Mouse (Mus musculus): ENCODE measurements at regions not wholly inside any gene's neighbourhood (a gene's known extent, or its start where the extent isn't known, plus 50 kb on each side); places are given as distances from the start of the nearest gene placed in this dataset.
A peak's percentile ranks its signal among the peaks of the same experiment; 100 is the strongest.

DNA sequence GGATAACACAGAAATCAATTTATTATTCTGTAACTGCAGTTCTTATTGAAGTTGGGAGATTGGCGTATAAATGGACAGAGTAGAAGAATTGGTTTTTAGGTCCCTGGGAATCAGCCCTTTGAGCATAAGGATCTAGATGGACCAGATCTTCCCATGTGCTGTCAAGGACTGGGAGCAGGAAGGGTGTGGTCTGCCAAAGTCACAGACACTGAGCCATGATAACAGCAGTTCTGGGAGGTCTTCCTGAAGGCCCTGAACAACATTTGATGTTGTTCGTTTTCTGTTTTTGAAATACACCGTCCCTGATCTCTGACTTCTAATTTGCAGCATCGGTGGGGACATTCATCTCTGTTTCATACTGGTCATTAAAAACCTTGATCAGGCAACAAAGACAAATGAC, 147.6 kb upstream of the Krr1 start:
- ATAC-seq (ENCODE audit: low TSS enrichment): no peak

DNA sequence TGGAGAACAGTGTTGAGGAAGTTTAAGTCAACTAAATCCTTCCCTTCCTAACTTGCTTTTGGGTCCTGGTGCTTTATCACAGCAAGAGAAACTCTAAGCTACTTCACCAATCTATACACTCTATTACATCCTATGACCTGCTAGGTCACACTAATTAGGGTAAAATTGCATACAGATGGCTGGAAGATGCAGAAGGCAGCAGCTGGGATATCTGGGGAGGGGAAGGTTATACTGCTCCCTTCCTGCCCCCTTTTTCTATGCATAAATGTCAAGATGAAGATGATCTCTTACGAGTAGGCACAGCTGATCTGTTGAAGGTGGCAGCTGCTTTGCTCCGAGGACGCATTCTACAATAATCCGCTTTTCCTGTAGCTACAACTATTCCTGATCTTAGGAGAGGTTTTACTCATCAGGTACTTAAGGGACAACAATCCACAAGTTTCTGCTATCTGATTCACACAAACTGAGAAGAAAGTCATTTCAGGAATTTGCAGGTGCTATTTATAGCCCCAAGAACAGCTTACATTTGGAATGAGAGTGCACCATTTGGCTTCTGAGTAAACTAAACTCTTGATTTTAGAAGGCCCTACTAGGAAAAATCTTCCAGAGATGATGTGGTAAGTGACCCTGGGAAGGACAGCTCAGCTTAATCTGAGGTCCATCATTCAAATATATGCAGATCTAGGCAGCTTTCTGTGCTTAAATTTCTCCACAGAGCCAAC, 146.3 kb upstream of the Krr1 start:
- ATAC-seq (ENCODE audit: low TSS enrichment): peak; percentile 64

DNA sequence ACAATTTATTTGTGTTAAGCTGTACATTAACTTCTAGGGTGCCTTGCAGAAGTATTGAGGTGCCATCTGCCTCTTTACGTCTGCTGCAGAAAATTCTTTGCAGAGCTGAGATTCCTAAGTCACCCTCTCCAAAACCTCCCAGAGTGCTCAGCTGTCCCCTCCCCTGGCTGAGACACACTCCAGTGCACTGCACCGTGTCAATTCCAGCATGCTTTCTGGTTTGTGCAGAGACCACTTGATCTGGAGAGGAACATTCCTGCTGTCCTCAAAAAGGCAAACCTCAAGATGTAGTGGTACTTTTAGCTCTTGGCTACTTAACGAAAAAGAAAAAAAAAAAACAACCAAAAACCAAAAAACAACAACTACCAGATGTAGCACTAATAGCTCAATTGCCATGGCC, 145.2 kb upstream of the Krr1 start:
- no peak for ATAC-seq (ENCODE audit: low TSS enrichment)

DNA sequence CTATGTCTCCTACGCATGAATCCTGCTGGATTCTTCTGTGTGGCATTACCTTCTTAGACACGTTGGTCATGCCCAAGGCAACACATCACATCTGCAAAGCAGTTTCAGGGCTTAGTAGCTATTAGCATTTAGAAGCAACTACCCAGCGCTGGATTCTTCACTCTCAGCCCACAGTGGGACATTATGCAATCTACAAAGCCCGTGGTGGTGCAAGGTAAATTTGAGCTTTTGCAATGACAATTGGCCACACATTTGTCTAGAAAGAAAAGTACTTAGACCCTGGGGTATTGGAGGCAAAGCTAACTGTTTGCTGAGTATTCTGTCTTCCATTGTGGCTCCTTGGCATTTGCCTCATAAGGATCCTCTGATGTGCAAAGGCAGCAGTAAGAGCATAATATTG, 144.5 kb upstream of the Krr1 start:
- ATAC-seq (ENCODE audit: low TSS enrichment): no peak

DNA sequence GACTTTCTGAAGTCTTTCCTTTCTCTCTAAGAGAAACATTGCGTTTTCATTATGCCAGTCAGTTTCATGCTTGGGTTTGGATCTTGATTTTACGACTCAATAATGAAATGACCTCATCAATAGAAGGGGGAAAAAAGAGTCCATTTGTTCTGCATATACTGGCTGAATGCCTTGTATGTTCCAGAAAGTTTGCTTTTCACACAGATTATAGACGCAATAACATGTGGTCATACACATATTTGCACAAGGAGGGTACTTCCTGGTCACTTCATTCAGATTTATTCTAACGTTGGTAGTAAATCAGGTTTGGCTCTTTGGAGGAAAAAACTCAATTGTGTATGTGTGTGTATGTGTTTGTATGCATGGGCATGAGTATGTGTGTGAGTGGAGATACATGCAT, 143.9 kb upstream of the Krr1 start:
- ATAC-seq (ENCODE audit: low TSS enrichment): no peak

DNA sequence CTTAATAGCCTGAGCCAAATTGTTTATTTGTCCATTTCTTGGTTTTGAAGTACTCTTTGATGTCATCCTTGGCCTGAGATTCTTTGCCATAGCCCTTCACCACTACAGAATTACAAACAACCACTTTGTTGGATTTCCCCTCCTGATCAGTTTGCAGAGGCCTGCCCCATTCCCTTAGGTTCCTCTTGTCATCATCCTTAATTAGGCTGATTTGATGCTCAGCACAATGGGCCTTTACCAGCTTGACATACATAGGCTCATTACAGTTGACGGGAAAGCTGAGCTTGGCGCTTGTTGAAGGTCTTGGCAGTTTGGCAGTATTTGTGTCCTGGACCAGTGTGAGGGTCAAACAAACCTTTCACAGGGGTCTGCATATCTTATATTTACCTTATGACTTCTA, 143.2 kb upstream of the Krr1 start:
- ATAC-seq (ENCODE audit: low TSS enrichment): no peak

DNA sequence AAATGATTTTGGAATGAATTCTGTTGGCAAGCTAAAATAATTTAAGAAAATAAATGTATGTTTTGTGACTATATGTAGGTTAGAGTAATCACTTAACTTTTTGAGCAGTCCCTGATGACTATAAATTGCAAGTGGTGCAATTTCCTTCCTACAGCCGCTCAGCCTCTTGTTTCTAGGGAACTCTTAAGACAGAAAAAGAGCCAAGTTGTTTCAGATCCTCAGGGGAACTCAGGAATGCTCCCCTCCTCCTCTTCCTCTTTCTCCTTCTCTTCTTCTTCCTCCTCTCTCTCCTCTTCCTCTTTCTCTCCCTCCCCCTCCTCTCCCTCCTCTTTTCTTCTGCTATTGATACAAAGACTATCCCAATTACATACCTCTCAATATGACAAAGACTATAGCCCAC, 141.4 kb upstream of the Krr1 start:
- no peak for ATAC-seq (ENCODE audit: low TSS enrichment)

DNA sequence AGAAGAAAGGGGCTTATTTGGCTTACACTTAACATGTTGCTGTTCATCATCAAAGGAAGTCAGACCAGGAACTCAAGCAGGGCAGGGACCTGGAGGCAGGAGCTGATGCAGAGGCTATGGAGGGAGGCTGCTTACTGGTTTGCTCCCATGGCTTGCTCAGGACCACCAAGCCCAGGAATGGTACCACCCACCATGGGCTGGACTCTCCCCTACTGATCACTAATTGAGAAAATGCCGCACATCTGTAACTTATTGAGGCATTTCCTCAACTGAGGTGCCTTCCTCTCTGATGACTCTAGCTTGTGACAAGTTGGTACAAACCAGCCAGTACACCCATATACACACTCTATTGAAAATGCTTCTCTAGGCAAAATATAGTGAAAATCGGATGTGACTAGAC, 138.9 kb upstream of the Krr1 start:
- no peak for ATAC-seq (ENCODE audit: low TSS enrichment)

DNA sequence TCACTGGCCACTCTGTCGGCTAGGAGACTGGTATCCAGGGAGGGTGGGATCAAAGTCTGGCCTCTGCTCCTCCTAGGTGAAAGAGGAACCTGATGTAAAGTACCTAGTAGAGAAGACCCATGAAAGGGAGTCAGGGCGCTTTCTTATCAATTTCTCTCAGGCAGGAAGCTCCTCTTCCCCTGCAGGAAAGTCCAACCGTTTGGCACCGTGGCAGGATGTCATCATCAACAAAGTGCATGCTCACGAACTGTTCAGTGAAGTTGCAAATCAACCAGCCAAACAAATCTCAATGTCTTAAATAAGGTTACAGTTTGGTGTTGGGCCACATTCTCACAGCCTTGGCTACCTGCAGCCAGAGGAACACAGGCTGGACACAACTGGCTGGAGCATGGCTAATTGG, 138.2 kb upstream of the Krr1 start:
- no peak for ATAC-seq (ENCODE audit: low TSS enrichment)

DNA sequence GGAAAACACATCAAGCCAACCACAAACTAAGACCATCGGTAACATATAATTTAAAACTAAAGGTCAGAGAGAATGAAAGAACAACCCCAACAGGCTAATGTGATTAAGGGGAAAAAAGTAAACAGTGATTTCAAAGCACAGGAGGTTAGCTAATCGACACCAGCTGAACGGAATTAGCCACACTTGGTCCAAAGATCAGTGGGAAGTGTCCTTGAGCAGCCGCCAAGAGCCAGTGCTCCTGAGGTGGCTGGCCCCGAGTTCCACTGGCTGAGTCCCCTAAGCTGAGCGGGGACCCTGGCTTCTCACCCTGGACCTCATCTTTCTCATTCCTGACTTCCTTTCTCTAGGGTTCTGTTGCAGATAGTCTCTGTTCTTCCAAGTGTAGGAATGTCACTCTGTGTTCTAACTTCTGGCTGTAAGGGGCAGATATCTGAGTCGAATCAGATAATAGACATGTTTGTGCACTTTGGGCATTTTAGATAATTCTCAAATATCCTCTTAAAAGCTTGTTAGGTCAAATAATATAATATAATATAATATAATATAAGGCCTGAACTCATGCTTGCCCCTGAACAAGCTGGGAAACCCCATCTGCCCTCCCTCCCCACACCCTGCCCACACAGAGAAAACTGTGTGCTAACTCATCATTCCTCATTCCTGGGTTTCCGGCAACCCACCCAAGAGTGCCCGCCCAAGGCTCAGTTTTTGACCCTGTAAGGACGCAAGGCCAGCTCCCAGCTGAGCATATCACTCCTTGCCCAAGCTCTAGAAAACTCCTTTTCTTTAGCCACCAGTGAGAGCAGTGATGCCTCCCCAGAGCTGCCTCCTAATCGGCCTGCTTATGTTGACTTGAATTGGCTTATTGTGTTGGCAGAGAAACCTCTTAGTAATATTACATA, 137.3 kb upstream of the Krr1 start:
- ATAC-seq (ENCODE audit: low TSS enrichment): no peak

DNA sequence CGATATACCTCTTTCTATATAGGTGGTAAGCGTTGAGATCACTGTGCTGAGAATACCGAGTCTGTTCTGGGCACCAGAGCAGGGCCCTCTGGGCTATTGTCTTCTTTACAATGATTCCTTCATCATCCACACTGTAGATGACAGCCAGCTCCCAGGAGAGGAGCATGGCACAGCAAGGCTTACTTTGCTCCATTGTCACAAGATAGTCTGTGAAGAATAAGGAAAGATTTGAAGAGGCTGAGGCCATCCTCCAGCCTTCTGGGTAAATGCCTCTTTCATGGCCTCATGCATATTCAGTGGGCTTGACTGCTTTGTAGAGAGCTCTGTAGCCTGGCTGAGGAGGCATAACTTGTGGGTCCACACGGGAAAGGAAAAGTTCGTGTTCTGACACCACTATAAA, 136.3 kb upstream of the Krr1 start:
- no peak for ATAC-seq (ENCODE audit: low TSS enrichment)

DNA sequence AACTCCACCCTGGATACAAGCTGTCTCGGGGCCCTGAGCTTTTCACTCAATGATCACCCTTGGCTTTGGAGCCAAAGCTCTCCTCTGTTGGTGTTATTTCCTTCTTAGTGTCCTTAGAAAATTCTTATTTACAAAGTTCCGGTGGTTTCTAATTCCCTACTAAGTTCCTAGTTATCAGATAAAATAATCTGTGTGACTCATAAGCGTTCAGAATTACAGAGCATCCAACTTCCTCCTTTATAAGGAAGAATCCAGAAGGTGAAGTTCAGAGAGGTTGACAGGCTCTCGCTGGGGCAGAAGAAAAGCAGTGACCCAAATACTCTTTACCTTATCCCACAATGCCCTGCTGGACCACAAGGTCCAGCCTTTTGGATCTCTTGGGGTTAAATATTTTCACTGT, 135.7 kb upstream of the Krr1 start:
- ATAC-seq (ENCODE audit: low TSS enrichment): no peak

DNA sequence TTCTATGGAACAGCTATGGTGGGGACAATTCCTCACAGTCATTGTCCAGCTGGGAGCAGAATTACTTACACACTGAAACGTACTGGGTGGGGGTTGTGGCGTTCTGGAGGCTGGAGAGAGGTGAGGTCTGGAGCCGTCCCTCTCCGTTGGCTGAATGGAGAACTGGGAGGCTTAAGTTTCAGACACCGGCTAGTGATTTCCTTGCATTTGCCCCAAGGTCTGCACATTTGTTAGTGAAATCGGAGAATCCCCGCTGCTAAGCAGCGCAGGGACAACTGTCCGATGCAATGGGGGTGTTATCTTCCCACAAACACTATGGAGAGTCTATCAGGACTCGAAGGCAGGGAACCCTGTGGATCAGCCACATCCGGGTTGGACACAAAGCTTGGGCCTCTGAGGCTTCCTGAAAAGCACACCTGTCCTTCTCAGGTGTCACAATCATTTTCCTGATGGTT, 130.1 kb upstream of the Krr1 start:
- no peak for ATAC-seq (ENCODE audit: low TSS enrichment)

DNA sequence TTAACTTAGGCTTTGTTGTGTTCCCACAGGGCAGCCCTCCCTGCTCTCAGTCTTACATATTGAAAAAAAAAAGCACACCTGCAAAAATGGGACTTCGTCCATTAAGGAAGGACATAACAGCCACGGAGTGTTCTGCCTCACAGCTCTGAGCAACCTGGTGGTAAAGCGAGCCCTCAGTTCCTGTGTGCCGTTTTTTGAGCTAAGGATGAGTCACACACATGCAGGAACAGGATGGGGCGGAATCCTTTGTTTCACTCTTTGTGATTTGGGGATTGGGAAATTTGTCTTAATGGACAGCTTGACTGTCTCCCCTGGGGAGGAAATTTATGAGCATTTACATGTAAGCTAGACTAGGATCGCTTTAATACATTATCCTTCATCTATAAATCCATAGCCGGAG, 129.6 kb upstream of the Krr1 start:
- no peak for ATAC-seq (ENCODE audit: low TSS enrichment)

DNA sequence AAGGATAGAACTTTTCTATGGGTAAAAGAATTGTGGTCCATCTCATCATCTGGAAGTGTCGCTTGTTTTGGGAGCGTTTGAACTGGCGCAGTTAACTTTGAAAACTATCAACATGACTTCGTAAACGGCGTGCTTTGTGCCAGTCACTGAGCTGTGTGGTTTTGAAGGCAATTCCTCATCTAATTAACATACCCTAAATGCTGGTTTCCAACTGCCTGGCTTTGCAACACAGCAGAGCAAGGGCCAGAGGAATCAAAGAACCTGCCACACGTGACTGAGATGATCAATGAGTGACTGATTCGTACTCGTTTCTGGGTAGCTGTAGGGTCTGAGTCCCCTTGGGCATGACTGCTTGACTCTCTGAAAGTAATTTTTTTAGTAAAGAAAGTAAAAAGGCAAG, 129.2 kb upstream of the Krr1 start:
- ATAC-seq (ENCODE audit: low TSS enrichment): no peak

DNA sequence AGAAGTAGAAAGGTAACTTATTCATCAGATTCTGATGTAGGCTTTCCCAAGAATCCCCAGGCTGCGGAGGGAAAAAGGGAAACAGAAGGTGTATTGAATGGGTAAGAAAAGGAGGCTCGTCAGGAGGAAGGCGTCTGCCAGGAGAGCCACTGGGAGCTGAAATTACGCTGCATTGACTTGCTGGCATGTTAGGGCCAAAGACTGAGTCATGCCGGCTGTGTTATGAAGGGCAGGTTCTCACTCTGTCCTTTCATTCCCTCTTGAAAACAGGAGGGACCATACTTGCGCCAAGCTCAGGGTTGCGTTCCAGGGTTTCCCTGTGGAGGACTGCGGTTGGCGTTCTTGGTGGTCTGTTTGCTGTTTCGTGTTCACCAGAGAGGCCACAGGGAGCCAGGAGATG, 128.3 kb upstream of the Krr1 start:
- no peak for ATAC-seq (ENCODE audit: low TSS enrichment)

DNA sequence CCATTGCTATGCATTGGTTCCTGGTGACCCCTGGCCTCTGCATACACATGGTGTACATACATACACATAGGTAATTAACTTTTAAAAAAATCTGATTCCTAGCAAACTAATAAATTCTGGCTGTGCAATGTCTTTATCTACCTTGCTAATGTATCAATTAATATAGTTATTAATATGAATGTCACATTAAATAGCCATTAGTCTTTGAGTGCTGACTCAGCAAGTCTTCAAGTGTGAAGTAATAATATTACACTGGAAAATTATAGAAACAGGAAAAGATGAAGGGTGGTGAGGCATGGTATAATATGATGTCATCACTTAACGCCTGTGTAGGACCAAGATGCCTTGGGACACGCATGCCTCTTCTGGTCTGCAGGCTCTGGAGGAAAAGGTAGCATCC, 126.5 kb upstream of the Krr1 start:
- no peak for ATAC-seq (ENCODE audit: low TSS enrichment)

DNA sequence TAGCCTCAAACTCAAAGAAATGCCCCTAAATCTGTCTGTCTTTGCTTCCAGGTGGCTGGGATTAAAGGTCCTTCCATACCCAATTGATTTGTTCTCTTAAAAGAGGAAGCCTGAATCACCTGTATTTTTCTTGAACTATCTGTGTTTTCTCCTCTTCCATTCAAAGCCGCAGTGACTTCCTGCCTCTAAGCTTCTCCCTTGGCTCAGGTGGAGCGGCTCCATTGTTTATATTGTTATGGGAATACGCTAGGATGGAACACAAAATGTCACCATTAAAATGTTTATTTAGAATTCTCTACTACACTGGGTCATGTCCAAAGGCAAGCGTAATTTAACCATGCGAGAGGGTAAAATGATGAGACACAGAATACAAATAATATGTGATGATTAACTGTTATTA, 118.2 kb upstream of the Krr1 start:
- ATAC-seq (ENCODE audit: low TSS enrichment): no peak

DNA sequence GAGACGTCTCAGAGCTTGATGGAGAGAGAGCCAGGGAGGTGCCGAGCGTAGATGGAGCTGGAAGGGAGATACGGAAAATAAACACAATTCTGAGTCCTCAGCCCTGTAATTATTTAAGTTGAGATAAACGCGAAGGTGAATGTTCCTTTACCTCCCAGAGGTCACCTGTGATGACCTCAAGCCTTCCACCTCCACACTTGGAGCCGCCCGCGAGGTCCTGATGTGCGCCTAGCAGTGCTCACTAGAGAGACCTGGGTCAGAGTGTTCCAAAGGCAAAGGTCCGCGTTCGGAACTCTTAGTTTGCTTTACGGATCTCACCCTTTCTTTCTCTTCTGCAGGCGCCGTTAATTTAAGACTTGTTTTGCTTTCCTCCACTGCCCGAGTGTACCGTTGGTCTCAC, 117.0 kb upstream of the Krr1 start:
- ATAC-seq (ENCODE audit: low TSS enrichment): no peak

DNA sequence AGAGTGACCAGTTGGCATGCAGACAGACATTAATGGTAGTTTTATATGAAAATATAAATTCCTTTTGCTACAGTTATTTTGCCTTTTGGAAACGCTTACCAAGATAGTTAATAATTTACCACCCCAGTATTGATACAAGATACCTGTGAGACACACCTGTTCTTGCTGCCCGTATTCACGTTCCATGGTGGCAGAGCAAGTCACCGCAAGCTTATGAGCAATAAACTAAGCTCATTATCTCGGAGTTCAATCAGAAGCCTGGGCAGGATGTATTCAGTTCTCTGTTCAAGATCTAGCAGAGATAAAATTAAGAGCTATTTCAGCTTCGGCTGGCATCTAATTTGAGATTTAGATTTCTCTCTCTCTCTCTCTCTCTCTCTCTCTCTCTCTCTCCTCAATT, 114.1 kb upstream of the Krr1 start:
- no peak for ATAC-seq (ENCODE audit: low TSS enrichment)

DNA sequence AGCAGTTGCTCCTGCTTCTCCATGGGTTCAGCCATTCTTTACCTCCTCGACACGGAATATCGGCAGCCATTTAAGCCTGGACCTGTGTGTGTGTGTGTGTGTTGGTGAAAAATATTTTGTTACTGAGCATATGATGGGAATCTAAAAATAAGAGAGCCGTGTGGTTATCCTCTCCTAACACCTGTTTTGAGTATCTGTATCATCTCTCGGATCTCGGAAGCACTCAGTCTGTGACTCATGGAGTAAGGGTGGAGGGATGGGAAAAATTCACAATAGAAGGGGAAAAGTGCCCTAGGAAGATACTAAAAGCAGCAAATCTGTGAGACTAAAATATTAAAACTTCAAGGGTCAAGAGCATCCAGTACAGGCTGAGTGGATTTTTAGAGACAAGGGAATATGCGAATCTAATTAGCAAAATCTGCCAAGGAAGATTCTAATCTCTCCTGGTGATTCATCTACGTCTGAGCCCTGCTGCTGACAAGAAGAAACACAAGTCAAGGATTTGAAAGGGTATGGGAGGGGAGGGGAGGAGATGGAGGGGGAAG, 107.1 kb upstream of the Krr1 start:
- peak; percentile 80 for ATAC-seq (ENCODE audit: low TSS enrichment)

DNA sequence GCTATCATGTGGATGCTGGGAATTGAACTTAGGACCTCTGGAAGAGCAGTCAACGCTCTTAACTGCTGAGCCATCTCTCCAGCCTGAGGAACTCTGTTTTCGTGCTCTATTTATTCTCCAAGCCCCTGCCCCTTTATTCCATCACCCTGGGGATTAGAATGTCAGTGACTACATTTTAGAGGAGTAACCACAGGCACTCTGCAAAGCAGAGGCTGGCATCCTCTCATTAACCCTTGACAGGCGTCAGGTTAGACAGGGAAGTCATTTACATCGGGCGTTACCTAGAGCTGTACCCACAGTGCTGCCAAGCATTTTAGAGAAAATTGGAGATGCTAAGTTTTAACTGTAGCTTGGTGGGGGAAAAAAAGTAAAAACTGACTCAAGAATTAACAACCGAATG, 105.4 kb upstream of the Krr1 start:
- no peak for ATAC-seq (ENCODE audit: low TSS enrichment)

DNA sequence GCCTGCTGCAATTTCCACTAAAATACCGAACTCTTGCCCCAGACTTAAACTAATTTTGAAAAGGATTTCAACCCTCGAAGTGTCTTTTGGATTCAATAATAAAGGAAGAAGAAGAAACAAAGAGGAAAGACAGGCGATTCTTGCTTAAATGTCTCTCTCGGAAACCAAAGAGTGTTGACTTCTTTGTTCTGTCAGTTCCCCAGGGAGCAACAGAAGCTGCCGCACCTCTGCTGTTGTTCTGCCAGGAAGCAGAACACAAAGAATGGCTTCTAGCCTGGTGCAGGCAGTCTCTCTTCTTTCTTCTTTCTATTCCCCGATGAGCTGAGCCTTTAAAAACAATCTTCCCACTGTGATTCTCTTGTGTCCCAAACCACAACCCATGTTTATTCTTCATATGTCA, 104.9 kb upstream of the Krr1 start:
- no peak for ATAC-seq (ENCODE audit: low TSS enrichment)

Measured in frontal cortex, adult (tissue).